Mouse (Mus musculus) kidney, postnatal 10 days (tissue): ENCODE measurements around the gene Zfp706.

ENCODE experiments used
- DNase-seq: peaks from one replicate; pipeline ENCODE4 v3.0.0; 2021; ENCODE audit warnings: mixed read lengths

Zfp706 gene

DNA sequence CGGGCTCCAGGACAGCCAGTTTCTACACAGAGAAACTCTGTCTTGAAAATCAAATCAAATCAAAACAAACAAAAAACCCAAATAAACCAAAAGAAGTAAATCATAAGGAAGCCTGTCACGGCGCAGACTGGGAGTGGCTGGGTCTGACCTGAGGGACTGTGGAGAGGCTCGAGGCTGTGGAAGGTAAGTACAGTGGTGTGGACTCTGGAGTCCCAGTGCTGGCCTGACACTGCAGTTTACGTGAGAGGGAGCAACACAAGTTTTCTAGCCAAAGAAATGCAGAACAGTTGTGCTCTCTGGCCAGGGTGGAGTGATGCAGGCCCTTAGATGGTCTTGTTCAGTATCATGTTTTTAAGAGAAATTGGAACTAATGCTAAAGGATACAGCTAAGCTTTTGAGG is 31.9 kb downstream of the Zfp706 start:
- no peak for DNase-seq

- no peak for DNase-seq
These were observed 32.3 kb downstream of the Zfp706 start for GRCm38 (mm10) chr15:36975256-36975620.

GRCm38 (mm10) chr15:36974614-36975255 is 32.8 kb downstream of the Zfp706 start:
- DNase-seq = no peak

DNA sequence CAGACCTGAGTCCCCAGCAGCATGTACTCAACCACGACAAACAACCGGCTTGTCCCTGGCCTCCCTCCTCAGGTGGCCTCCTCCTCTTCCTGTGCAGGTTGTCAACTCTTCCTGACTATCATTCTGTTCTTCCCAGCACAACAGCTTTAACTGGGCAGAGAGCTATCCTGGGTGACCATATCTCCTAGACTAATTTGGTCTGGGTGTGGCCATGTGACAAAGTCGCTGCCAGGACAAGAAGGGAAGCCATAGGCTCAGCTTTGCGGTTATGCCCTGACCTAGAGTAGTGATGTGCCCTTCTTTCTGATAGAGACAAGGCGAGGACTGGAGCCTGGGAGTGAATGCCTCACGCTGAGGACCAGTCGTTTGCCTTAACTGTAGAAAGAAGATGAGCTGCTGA is 33.9 kb downstream of the Zfp706 start:
- no peak for DNase-seq

GRCm38 (mm10) chr15:36973290-36973689 is 34.3 kb downstream of the Zfp706 start:
- DNase-seq = no peak

DNA sequence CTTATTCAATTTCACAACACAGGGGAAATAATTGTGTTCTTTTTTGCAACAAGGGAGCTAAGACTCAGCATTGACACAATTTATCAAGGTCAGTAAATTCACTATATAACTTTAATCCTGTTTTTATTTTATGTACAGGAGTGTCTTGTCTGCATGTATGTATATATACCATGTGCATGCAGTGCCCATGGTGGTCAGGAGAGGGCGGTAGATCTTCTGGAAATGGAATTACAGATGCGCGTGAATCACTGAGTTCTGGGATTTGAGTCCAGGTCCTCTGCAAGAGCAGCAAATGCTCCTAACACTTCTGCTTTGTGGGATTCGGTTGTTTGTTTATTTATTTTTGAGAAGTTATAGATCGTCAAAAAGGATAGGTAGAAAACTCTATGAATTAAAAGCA is 37.8 kb downstream of the Zfp706 start:
- no peak for DNase-seq

DNA sequence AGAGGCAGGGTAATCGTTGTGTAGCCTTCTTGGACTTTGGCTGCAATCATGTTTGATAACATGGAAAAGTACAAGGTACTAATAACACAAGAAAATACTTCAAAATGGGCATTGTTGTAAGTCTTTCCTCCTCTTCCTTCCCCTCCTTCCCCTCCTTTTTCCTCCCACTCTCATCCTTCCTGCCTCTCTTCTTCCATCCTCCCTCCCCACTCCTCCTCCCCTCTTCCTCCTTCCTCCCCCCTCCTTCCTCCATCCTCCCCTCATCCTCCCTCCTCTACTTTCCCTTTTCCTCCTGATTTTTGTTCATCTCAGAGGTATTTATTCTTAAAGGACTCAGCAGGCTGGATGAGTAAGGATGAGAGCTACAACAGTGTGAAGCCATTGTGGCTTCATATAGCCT is 39.3 kb downstream of the Zfp706 start:
- no peak for DNase-seq

DNA sequence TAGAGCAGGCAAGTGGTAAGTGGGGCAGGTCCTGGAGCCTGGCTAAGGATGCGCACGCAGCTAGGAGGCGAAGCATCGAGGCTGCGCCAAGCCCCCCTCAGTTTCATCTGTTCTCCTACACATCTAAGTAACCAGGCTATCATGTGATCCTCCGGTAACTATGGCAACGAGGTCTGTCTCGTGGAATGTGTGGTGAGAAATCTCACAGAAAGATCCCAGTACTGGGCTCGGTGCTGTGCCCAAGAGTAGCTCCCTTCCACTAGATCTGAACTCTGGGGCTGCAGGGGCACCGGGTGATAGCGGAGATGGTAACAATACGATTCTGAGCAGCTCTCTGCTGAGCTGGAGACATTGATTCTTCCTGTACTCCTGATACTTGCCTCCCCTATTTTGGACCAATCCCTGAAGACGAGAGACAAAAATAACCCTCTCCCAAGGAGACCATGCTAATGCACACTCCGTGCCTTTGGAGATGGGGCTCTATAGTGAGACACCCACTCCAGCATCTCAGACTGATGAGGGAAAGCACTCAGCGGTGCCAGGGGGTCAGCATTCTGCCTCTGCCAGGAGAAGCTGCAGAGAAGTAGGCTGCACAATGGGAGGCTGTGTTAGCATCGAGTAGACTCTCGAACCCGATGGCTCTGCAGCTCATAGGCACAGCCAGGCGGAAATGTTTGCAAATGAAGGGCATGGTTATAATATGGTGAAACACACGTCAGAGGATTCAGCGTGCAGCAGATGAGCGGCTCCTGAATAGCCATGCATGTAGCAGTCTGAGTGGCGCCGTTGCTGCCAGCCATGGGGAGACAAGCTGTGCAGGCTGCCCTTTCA is 40.0 kb downstream of the Zfp706 start:
- no peak for DNase-seq

GRCm38 (mm10) chr15:36966940-36967339 is 40.6 kb downstream of the Zfp706 start:
- no peak for DNase-seq

GRCm38 (mm10) chr15:36966466-36966865 is 41.1 kb downstream of the Zfp706 start:
- no peak for DNase-seq

- no peak for DNase-seq
These were observed 41.8 kb downstream of the Zfp706 start for GRCm38 (mm10) chr15:36965743-36966142.

- DNase-seq = no peak
These were observed 44.6 kb downstream of the Zfp706 start for GRCm38 (mm10) chr15:36962931-36963330.

GRCm38 (mm10) chr15:36960876-36961237 is 46.7 kb downstream of the Zfp706 start:
- DNase-seq = no peak

DNA sequence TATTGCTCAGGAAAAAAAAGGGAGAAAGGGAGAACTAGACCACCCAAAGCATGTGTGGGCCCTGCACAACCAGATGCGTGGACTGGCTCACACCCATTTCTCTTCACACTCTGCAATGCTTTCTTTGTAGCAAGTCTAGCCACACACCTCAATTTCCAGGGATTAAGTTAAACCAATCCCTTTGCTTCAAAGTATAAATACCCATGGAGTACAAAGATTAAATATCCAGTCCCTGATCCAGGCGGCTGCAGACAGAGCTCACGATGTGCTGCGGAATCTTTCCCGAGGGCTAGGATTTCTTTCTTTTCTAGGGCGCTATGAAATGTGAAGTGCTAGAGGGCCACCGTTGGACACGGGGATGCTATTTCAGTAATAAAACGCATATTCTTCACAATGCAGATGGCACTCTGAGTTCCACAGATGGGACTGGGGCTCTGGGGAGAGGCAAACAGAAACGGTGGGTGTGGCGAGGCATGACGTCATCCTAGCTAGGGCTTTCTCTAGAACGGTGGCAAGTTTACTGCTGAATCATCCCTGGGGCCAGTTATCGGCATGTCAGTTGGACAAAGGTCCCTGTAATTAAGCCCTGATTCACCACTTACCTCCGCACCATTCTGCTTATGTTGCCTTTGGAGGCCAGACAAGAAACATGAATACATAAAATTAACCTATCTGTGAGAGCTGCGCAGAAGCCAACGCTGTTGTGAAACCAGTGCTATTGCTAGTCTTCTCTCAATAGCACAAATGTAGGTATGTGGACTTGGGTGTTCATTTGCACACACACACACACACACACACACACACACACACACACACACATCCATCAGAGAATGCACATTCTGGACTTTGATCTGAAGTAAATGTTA is 47.3 kb downstream of the Zfp706 start:
- DNase-seq = peak; percentile 50

DNA sequence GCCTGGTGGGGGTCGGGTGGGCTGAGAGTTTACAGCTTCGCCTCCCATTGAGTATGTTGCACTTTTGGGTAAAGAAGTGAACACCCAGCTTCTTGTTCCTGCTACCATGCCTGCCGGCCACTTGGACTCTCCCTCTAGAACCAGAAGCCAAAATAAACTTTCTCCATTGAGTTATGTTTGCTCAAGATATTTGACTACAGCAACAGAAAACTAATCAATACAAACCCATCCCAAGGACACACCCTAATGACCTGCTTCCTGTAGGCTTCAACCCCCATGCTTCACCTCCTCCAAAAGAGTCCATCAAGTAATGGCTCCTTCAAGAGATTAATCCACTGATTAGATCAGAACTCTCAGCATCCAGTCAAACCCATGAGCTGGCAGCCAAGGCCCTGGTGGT is 51.4 kb downstream of the Zfp706 start:
- no peak for DNase-seq

DNA sequence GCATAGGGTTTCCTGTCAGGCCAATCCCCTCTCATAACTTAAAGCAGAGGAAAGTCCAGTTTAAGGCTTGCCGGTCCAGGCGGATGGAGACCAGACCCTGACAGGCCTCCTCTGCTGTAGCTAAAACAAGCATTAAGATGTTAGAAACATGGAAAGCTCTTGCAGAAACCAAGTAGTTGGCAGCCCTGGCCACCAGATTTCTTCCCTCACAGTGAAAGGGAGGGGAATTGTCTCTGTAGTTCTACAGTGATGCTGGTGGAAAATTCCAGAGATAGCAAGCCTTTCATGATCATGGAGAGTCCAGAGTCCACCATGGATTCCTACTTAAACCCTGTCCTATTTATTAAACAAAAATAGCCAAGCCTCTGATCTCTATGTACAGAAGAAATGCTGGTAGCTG is 57.3 kb downstream of the Zfp706 start:
- no peak for DNase-seq

DNA sequence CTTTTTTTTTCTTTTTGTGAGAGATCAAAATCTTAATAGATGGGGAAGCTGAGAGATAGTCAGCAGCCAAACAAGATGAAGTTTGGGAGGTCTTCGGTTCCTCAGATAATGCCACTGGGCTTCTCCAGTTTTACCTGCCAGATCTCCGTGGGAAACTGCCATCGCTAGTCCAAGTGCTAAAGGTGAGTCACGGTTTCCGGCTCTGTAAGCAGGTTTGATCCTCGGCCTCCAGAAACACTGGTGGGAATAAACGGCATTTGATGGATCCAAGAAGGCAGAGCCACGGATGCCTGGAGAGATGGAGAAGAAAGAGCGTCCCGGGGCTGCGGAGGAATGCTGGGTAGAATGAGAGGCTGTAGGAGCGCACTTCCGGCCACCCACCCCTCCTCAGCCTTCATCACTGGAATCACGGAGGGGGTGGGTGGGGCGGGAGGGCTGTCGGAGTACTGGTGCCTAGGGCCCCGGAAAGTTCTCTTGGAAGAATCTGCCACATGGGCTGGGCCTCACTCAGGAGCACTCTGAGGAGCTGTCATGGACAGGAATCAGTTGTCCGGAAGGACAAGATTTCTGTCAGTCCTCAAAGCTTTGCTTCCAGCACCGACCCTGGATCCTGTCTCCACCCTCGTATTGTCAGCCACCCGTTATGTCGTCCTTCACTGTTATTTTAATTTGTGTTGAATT is 58.6 kb downstream of the Zfp706 start:
- DNase-seq = no peak
